32 mouse cellular contexts compared by ENCODE assay signal in the genomic region with DNA sequence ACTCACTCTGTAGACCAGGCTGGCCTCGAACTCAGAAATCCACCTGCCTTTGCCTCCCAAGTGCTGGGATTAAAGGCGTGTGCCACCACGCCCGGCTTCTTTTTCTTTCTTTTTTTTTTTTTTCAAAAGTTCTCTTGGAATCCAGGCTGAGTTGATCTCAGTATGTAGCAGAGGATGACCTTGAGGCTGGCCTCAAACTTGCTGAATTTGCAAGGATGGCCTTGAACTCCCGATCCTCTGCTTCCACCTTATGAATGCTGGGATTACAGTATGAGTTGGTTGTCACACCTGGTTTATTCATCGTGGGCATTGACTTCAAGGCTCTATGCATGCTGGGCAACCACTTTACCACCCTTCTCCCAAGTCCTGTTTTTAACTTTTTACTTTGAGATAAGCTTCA. TPM values are rescaled to one million over a fixed set of nuclear protein-coding genes. Genes with fewer than 3 reads are reported as not detected.
DNase-seq lines count a peak whose midpoint lies in the region; ATAC-seq and TF ChIP-seq lines count a peak whose summit lies in the region.
"Had no signal": no experiment of that assay in that cellular context is flagged by ENCODE, and none has a peak within 500 bp of the region (broad histone marks: within the 10 kb centered on the region; RNA-seq: fewer than 3 reads in every experiment).

No protein-coding gene starts in this region.

- no peak for DNase-seq in liver, postnatal 0 days
- no peak for DNase-seq in liver, embryonic 11.5 days (ENCODE audit: low spot score)
- DNase-seq in ES-CJ7 (ENCODE audit: low read depth, low spot score) = peak; percentile 65
- DNase-seq in adipocyte (ENCODE audit: low spot score) = no peak
- no peak for DNase-seq in right cerebral cortex, postnatal 4 days
- DNase-seq in layer of hippocampus, postnatal 36 days = no peak
- DNase-seq: adrenal gland, adult 2 months; adrenal gland, postnatal 25 days; cerebellum, adult 11 months; cerebellum, adult 8-10 months; cerebellum, postnatal 14 days; embryo, embryonic 11 days; gastrocnemius, postnatal 36 days; heart, adult 11 months; heart, postnatal 14 days had no signal

- no peaks in the 10 kb centered on the region for H3K9me3 ChIP-seq in liver, postnatal 0 days (ENCODE audit: low read length)
- no peaks in the 10 kb centered on the region for H3K9me3 ChIP-seq in liver, embryonic 11.5 days (ENCODE audit: control insufficient read depth, low read length)
- H3K9me3 ChIP-seq: embryonic facial prominence, embryonic 15.5 days; G1E; heart, embryonic 15.5 days; hindbrain, embryonic 13.5 days had no signal

- no peak for ATAC-seq in liver, postnatal 0 days
- ATAC-seq in liver, embryonic 11.5 days (replicated peaks; ENCODE audit: low FRiP score) = no peak
- ATAC-seq: activated CD4-positive, CD25-positive, alpha-beta regulatory T cell, adult 4 months; forebrain, embryonic 16.5 days; hindbrain, postnatal 0 days had no signal

- no peak overlapping the region for H3K4me3 ChIP-seq in liver, postnatal 0 days (ENCODE audit: low read depth, low read length)
- H3K4me3 ChIP-seq in liver, embryonic 11.5 days (ENCODE audit: low read depth, low read length) = no peak overlapping the region
- H3K4me3 ChIP-seq in bone marrow, adult 2 months (replicated peaks; ENCODE audit: control insufficient read depth, low read depth, low read length) = no peak overlapping the region
- H3K4me3 ChIP-seq: embryonic facial prominence, embryonic 15.5 days; erythroblast, embryonic 14.5 days; heart, embryonic 15.5 days; hindbrain, embryonic 13.5 days had no signal

- 74% methylated on average over 6 of the region's 6 CpGs for WGBS in liver, postnatal 0 days (ENCODE audit: insufficient replicate concordance)
- WGBS in liver, embryonic 11.5 days = 83% methylated on average over 6 of the region's 6 CpGs
- WGBS in bone marrow, adult 2 months = 69% methylated on average over 6 of the region's 6 CpGs

- peaks cover 16% of the 10 kb centered on the region for H3K4me1 ChIP-seq in liver, postnatal 0 days (ENCODE audit: insufficient read depth)
- H3K4me1 ChIP-seq in liver, embryonic 11.5 days (replicated peaks; ENCODE audit: control insufficient read depth, insufficient read depth, low read length) = peaks cover 17% of the 10 kb centered on the region
- H3K4me1 ChIP-seq in bone marrow, adult 2 months (ENCODE audit: control insufficient read depth, insufficient read depth, low read length) = peaks cover 7% of the 10 kb centered on the region
- H3K4me1 ChIP-seq: hindbrain, embryonic 13.5 days had no signal

- H3K27ac ChIP-seq in liver, postnatal 0 days (ENCODE audit: low read depth) = peak overlapping the region; percentile 1; the same call in 1 of the 2 replicates
- no peak overlapping the region for H3K27ac ChIP-seq in liver, embryonic 11.5 days (ENCODE audit: low read depth, low read length)
- peak overlapping the region; percentile 64; the same call in 1 of the 2 replicates for H3K27ac ChIP-seq in bone marrow, adult 2 months (ENCODE audit: control insufficient read depth, insufficient read depth, low read depth, low read length, poor library complexity)
- H3K27ac ChIP-seq: embryonic facial prominence, embryonic 15.5 days; heart, embryonic 15.5 days; hindbrain, embryonic 13.5 days; hindbrain, postnatal 0 days had no signal

- TF ChIP-seq EP300 in liver, postnatal 0 days (IDR thresholded peaks at IDR 0.05; ENCODE audit: low read depth) = no peak

- H3K9ac ChIP-seq in liver, postnatal 0 days (replicated peaks) = no peak overlapping the region
- no peak overlapping the region for H3K9ac ChIP-seq in liver, embryonic 11.5 days (ENCODE audit: low read depth, low read length)
- H3K9ac ChIP-seq: embryonic facial prominence, embryonic 15.5 days; heart, embryonic 15.5 days; hindbrain, embryonic 13.5 days had no signal

- no peak for TF ChIP-seq CTCF in liver, postnatal 0 days (IDR thresholded peaks at IDR 0.05; ENCODE audit: low read depth)
- TF ChIP-seq CTCF in bone marrow, adult 2 months (IDR thresholded peaks at IDR 0.05; ENCODE audit: control insufficient read depth, insufficient read depth, low read length) = no peak

- TF ChIP-seq POLR2A in bone marrow, adult 2 months (IDR thresholded peaks at IDR 0.05; ENCODE audit: borderline replicate concordance, control insufficient read depth, low read depth, low read length) = no peak

- no peaks in the 10 kb centered on the region for H3K36me3 ChIP-seq in liver, postnatal 0 days (replicated peaks; ENCODE audit: insufficient read depth, low read length)
- H3K36me3 ChIP-seq in liver, embryonic 11.5 days (ENCODE audit: control insufficient read depth, insufficient read depth, low read length) = no peaks in the 10 kb centered on the region
- H3K36me3 ChIP-seq: embryonic facial prominence, embryonic 15.5 days; G1E; heart, embryonic 15.5 days; hindbrain, embryonic 13.5 days had no signal

- no peak overlapping the region for H3K4me2 ChIP-seq in liver, postnatal 0 days (ENCODE audit: low read depth, low read length)
- no peak overlapping the region for H3K4me2 ChIP-seq in liver, embryonic 11.5 days
- H3K4me2 ChIP-seq: heart, embryonic 15.5 days; hindbrain, embryonic 13.5 days had no signal

- H3K27me3 ChIP-seq in liver, postnatal 0 days (ENCODE audit: insufficient read depth, low read length) = no peaks in the 10 kb centered on the region
- H3K27me3 ChIP-seq in liver, embryonic 11.5 days (replicated peaks; ENCODE audit: control insufficient read depth, insufficient read depth, low read length) = no peaks in the 10 kb centered on the region
- H3K27me3 ChIP-seq: embryonic facial prominence, embryonic 15.5 days; heart, embryonic 15.5 days; hindbrain, embryonic 13.5 days had no signal

RNA-seq across cellular contexts. Expression of a gene that starts 47.1 kb away (rescaled TPM):
- 0.85 and 3.7 TPM in 2 replicates for polyA plus RNA-seq in liver, postnatal 0 days (2015; fragmentation: Nextera tagmentation; extraction: Ambion mirVana)
- not detected in 2 replicates for polyA plus RNA-seq in liver, embryonic 11.5 days (2014; fragmentation: Nextera tagmentation; extraction: Ambion mirVana)
- polyA plus RNA-seq in bone marrow, adult 2 months (2011; ENCODE audit: insufficient read depth, insufficient read length, low replicate concordance, missing spikeins) = 37.7 TPM in 1 of 2 replicates, not detected in the other
- total RNA-seq in layer of hippocampus, postnatal 36 days (2021) = not detected
- total RNA-seq: adrenal gland, adult 2 months; adrenal gland, postnatal 25 days; common myeloid progenitor, adult 5-6 weeks; G1E; gastrocnemius, adult 8-10 months; gastrocnemius, postnatal 36 days; hematopoietic stem cell, adult 5-6 weeks; hindbrain, postnatal 0 days had no signal
- polyA plus RNA-seq: activated CD4-positive, CD25-positive, alpha-beta regulatory T cell, adult 4 months; adrenal gland, adult 2 months; brain, embryonic 14.5 days; C2C12; embryonic facial prominence, embryonic 11.5 days; erythroblast, embryonic 14.5 days; forebrain, embryonic 11.5 days; forebrain, embryonic 16.5 days; G1E; hindbrain, embryonic 13.5 days; hindbrain, postnatal 0 days; intestine, embryonic 14.5 days had no signal

RNA-seq across cellular contexts. Expression of a gene that starts 51.6 kb away (rescaled TPM):
- 3.5 and 4.0 TPM in 2 replicates for polyA plus RNA-seq in liver, postnatal 0 days (2015; fragmentation: Nextera tagmentation; extraction: Ambion mirVana)
- polyA plus RNA-seq in liver, embryonic 11.5 days (2014; fragmentation: Nextera tagmentation; extraction: Ambion mirVana) = 2.6 and 3.7 TPM in 2 replicates
- polyA plus RNA-seq in bone marrow, adult 2 months (2011; ENCODE audit: insufficient read depth, insufficient read length, low replicate concordance, missing spikeins) = 17.4 and 40.1 TPM in 2 replicates
- total RNA-seq in layer of hippocampus, postnatal 36 days (2021) = 10 to 100 TPM; 14.5 to 24.0 TPM
